Mouse (Mus musculus) E14TG2a.4 (cell line): Measurements from ENCODE around the gene Ahnak.
"Not testable (repeated sequence)": the region's sequence is repeated elsewhere in the genome, so short reads cannot be mapped to it uniquely, and the experiment has no call there.

Source experiments
- CTCF ChIP-seq: conservative IDR thresholded peaks from 2 replicates; pipeline ENCODE4 v1.5.1; 2014; ENCODE audit warnings: low read length
- NANOG ChIP-seq: IDR thresholded peaks from 2 replicates; pipeline ENCODE4 v1.6.1; 2014; ENCODE audit warnings: borderline replicate concordance, low read length, mixed read lengths
- POU5F1 ChIP-seq: IDR thresholded peaks from 2 replicates; pipeline ENCODE4 v1.6.1; 2014; ENCODE audit warnings: low read length, borderline replicate concordance

DNA sequence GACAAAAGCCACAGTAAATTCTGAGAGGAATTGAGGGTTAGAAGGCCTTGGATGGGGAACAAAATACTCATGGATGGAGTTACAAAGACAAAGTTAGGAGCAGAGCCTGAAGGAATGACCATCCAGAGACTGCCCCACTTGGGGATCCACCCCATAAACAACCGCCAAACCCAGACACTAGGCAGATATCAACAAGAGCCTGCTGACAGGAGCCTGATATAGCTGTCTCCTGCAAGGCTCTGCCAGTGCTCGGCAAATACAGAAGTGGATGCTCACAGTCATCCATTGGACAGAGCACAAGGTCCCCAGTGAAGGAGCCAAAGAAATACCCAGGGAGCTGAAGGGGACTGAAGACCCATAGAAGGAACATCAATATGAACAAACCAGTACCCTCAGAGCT lies 94.8 kb downstream of the Ahnak start:
- TF ChIP-seq POU5F1, CTCF, NANOG: not testable (repeated sequence)
